Mouse (Mus musculus) spleen, postnatal 36 days (tissue): ENCODE results near the gene Evi5l.
"Not testable (repeated sequence)": the region's sequence is repeated elsewhere in the genome, so short reads cannot be mapped to it uniquely, and the experiment has no call there.

ENCODE experiments used
- DNase-seq, 2 experiments: peaks; one replicate each; pipeline ENCODE4 v3.0.0; 2022; ENCODE audit warnings: low spot score in 2 of 2, mixed read lengths in 1 of 2

Gene Evi5l

GRCm38 (mm10) chr8:4239193-4239890 lies 73.0 kb downstream of the Evi5l start:
- no peak for DNase-seq

- DNase-seq, result no peak
These were observed 78.7 kb downstream of the Evi5l start for GRCm38 (mm10) chr8:4245061-4245460.

GRCm38 (mm10) chr8:4245737-4246136 lies 79.4 kb downstream of the Evi5l start:
- no peak for DNase-seq

GRCm38 (mm10) chr8:4247241-4247640 lies 80.9 kb downstream of the Evi5l start:
- DNase-seq, result no peak

GRCm38 (mm10) chr8:4247951-4248540 lies 81.7 kb downstream of the Evi5l start, which contains the start of gene Tgfbr3l:
Gene Tgfbr3l, plus strand, starts transcription at chr8:4248214.
- DNase-seq, result no peak

GRCm38 (mm10) chr8:4249213-4249612 lies 82.8 kb downstream of the Evi5l start:
- DNase-seq, result no peak

- DNase-seq, result peak; percentile 72 to 75
These were observed 84.1 kb downstream of the Evi5l start for GRCm38 (mm10) chr8:4250306-4250970.

GRCm38 (mm10) chr8:4252116-4252760 lies 85.9 kb downstream of the Evi5l start:
- DNase-seq, result no peak

GRCm38 (mm10) chr8:4252934-4253841 lies 86.8 kb downstream of the Evi5l start, which contains the start of gene Snapc2:
Gene Snapc2, plus strand, starts transcription at chr8:4253080.
- peak; percentile 93 to 96 for DNase-seq

- no peak for DNase-seq
These were observed 87.6 kb downstream of the Evi5l start for GRCm38 (mm10) chr8:4254001-4254400.

- not testable (repeated sequence) for DNase-seq
These were observed 89.1 kb downstream of the Evi5l start for GRCm38 (mm10) chr8:4255471-4255870.

- DNase-seq, result no peak
These were observed 90.5 kb downstream of the Evi5l start for GRCm38 (mm10) chr8:4256911-4257310.

GRCm38 (mm10) chr8:4257350-4257749 lies 91.0 kb downstream of the Evi5l start:
- no peak for DNase-seq

- DNase-seq, result peak; percentile 67 to 74
These were observed 91.9 kb downstream of the Evi5l start for GRCm38 (mm10) chr8:4258233-4258632.

- peak in 1 of 2 experiments; percentile 18 for DNase-seq
These were observed 92.3 kb downstream of the Evi5l start for GRCm38 (mm10) chr8:4258678-4259077.

GRCm38 (mm10) chr8:4259125-4259804 lies 92.9 kb downstream of the Evi5l start, which contains the start of gene Ctxn1:
Gene Ctxn1, minus strand, starts transcription at chr8:4259274.
- DNase-seq, result peak; percentile 92 to 93

GRCm38 (mm10) chr8:4259805-4260170 lies 93.4 kb downstream of the Evi5l start:
- no peak for DNase-seq
